Mouse (Mus musculus) embryo, embryonic 10 days (tissue): ENCODE results near the gene Myh7.

ENCODE experiments used
- DNase-seq: peaks from one replicate; pipeline ENCODE4 v3.0.0-alpha.2; 2015; ENCODE audit warnings: low spot score

The Myh7 gene

DNA sequence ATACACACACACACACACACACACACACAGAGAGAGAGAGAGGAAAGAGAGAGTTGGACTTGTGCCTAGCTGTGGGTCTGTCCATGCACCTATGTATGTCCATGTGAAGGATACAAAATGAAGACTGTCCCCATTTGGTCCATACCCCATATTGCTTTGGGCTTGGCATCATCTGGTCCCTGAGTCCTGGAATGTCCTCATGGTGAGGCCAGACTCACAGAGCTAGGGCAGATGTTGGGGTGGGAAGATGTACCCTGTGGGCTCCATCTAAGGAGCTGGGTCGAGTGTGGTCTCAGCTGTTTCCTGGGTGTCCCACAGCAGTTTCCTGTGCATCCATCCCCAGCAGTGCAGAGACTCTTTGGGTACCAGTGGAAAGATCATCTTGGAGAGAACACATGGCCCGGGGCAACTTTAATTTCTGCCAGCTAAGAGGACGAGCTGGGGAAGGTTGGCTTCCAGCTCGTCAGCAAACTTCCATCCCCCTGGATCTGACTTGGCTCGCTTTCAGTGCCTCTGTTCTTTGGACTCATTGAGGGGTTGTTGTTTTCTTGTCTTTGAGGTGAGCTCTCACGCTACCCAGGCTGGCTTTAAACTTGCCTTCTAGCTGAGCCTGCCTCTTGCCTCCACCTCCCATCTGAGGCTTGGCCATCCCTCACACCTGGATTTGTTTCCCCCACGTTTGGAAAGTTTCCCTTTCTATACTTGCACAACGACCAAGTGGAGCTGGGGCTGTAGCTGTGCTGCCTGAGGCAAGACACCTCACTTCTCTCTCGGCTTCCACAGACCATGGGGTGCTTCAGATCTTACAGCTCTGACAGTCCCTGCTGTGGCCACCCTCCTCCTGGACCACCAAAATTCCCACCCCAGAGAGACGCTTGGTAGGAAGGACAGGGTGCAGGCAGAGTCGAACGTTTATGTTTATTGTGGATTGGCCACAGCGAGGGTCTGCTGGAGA lies 53.1 kb downstream of the Myh7 start:
- no peak for DNase-seq

DNA sequence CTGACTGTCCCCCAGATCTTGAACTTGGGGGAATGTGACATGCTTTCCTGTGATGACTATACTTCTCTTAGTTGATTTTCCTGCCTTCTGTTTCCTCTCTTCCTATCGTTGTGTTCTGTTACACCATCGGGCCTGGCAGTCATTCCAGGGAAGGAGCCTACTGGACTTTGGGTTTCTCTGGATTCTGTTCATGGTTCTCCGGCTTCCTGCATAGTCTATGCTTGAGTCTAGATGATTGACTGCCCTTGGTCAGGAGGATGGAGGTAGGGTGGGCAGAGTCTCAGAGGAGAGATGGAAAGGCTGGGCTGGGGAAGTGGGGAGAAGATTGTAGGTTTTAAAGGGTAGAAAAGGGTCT lies 54.3 kb downstream of the Myh7 start:
- DNase-seq: no peak

DNA sequence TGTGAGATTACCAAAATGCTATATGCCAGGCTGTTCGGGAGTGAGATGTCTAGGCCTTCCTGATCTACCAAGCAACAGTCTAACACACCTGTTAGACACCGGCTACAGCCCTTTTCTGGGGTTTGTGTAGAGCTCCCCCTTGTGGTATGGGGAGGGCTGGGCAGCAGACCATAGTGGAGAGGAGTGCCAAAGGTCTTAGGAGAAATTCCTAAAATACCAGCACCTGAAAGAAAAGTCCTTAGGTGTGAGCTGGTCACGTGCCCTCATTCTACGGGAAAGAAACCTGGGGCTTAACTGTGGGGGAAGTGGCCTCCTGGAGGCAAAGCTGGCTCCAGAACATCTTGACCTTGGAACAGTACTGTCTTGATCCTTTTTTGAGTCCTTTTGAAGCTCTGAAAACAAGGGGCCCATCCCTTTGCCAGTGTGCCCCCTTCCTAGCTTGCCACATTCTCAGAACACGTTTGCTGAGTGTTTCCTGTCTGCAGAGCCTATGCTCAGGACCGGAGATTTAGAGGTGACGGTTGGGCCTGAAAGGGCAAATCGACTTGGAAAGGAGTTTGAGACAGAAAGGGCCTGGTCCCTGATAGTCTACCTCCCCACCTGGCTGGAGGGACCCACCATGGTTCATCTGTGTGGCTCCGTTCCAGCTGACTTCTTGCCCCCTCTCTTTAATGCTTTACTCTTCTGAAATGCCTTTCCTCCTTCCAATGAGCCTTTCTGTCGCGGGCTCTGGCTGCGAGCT lies 54.8 kb downstream of the Myh7 start:
- peak; percentile 73 for DNase-seq

DNA sequence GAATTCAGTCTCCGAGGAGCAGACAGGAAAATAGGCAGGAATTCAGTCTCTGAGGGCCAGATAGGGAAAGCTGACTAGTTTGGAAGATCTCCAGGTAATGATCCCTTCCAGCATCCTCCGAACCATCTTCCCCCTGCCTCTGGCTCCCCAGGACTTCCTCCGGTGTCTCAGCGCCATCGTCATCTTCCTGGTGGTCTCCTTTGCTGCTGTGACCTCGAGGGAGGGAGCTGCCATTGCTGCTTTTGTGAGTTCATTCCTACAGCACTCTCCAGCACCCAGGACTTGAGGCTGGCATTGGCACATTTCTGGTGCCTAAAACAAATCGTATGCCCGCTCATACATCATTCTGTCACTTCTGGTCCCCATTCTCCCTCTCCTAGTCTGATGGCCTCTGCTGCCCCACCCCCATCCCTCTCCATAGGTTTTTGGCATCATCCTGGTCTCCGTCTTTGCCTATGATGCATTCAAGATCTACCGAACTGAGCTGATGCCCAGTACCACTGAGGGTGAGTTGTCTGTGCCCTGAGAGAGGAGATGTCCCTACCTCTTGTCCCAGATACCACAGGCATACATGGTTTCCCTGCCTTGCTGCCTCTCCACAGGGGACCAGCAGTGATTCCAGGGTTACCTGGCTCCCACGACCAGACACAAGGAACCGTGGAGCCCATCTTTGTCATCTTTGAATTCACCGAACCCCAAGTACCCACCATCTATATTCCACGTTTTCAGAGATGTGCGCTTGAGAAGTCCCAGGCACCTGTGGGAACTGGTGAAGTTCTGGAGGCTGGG lies 55.8 kb downstream of the Myh7 start:
- DNase-seq: no peak

DNA sequence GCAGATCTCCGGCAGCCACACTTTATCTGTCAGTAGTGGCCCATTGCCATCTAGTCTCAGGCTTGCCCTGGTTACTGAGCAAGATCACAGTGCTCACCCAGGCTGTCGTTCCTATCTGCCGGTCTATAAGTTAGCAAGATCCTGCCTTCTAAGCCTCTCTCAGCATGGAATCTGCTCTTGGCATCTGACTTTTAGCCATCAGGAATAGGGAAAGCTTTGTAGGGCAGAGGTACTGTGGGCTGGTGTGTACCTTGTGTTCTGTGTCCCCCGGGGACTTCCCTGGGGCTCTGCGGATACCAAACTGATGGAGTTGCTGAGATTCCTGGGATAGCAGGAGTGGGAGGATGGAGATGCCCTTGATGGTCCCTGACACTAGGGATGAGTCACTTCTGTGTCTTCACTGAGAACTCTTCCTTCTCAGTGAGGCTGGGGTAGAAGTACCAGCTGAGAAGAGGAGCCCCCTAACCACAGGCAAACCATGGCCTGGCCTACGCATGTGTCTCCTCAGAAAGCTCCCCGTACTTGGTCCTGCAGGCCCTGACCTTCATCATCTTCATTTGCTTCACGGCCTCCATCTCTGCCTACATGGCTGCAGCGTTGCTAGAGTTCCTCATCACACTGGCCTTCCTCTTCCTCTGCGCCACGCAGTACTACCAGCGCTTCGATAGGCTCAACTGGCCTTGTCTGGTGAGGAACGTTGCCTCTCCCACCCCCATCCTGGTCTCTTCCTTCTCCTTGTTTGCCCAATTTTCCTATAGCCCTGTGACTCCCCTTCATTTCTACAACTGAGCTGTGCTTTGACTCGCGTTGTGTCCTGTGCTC lies 56.9 kb downstream of the Myh7 start:
- no peak for DNase-seq

DNA sequence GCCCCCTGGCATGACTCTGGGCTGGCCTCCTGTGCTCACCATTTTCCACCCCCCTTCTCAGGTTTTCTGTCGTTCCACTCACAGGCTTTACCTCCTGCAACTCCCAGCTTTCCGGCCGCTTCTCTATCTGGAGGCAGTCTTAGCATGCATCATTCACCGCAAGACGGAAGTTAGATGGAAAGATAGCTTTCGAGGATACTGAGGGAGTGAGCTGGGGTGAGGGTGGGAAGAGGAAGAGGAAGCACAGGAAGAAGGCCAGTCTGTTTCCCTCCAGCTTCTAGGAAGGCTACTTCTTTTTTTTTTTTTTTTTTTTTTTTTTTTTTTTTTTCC lies 57.6 kb downstream of the Myh7 start:
- DNase-seq: no peak

DNA sequence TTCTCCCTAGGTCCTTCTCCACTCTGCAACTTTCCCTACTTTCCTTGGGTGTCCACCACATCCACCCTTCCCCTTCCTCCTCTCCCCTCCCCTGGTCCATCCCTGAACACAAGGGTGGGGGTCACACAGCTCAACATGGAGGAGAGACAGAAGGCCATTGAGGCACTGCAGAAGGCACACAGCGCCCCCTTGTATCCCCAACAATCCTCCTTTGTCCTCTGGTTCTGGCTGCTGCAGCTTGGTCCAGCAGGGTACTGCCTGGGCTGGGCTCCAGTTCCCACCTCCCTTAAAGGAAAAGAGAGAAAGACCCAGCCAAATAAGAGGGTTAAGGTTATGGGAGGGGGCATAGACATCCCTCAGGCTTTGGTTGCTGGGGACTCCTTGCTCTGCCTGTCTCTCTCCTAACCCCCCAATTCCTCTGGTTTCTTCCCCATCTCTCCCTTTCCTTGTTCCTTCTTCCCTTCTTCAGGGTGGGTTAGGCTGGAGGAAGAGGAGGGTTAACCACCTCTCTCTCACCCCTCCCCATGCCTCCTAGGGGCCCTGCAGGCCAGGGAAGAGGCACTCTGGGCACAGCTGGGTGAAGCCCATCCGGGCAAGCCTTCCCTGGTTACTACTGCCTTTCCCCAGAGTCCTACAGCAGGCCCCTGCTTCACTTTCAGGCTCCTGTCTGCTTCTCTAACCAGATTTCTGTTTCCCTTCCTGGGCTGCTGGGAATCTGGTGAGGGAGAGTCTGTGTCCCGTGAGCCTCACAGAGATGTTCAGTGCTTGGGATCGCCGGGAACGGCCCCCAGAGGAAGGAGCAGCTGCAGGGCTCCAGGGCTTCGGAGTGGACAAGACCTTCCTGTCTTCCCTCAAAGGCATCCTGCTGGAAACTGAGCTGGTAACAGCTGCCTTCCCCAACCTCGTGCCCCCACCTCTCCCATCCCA lies 58.3 kb downstream of the Myh7 start, which contains the start of gene Cmtm5:
Cmtm5 (plus strand) TSS at position 358 of the 927 bp plus-strand sequence.
- DNase-seq: peak; percentile 28

DNA sequence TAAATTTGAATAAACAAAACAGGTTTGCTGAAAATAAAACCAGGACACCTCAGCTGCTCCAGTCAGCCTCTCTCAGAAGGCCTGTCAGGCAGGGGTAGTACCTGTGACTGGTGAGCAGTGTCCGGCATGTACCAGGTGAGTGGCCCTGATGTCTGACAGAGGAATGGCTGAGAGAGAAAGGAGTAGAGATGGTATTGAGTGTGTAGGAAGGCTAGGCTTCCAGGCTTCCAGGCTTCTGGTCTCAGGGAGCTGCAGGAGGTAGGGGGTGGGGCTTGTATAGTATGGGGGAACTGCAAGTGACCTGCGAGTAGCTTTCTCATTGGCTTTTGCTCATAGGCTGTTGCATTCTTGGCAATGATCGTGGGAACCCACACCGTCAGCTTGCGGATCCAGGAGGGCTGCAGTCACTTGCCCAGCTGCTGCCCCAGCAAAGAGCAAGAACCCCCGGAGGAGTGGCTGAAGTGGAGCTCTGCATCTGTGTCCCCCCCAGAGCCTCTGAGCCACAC lies 61.7 kb downstream of the Myh7 start, which contains the start of gene Il25:
Il25 (plus strand) TSS at position 51 of the 506 bp plus-strand sequence.
- DNase-seq: no peak

DNA sequence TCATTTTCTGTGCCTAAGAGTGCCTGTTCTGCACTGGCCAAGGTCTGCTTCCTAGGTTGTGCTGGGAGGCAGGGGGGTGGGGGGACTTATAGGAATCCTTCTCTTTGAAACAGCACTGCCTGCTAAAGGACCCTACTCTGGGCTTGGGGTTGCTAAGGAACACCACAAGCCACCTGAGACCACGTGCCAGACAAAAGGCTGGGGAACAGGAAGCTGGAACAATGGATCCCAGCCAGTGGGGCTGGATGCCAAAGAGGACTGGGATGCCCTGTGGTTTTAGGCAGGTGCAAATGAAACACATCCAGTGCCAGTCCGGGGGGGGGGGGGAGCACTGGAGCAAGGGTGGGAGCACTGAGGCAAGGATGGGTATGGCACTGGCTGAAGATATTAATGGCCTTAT lies 64.0 kb downstream of the Myh7 start:
- DNase-seq: no peak

DNA sequence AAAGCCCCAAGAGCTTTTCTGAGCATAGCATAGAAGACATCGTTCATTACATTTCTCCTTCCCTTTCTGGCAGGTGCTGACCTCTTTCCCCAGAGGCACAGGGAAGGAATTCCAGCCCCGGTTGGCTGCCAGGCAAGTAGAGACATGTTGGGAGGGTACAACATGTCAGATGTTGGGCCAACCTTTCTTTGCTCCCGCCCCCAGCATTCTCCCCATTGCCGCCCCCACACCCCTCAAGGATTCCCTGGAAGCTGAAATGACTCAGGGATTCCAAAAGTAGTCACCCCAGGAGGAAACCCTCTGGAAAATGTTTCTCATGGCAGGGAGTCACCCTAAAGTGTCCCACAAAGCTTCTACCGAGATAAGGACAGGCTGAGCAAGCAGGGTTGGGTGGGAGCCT lies 64.6 kb downstream of the Myh7 start:
- DNase-seq: no peak

DNA sequence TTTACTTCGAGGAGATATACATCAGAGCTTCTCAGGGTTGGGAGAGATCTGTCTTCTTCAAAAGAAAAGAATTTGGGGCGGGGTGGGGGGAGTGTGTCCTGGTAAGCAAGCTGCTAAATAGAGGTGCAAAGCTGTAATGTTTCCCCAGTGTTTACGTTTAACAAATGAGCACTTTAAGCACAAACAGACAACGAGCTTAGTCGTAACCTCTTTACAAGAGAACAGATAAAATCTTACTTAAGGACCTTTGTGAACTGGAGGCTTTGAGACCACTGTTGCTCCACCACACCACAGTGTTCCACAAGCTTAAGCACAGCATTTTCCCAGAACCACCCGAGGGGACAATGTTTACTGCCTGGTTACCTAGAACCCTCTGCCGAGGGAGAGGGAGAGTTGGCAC lies 67.1 kb downstream of the Myh7 start:
- peak; percentile 20 for DNase-seq

DNA sequence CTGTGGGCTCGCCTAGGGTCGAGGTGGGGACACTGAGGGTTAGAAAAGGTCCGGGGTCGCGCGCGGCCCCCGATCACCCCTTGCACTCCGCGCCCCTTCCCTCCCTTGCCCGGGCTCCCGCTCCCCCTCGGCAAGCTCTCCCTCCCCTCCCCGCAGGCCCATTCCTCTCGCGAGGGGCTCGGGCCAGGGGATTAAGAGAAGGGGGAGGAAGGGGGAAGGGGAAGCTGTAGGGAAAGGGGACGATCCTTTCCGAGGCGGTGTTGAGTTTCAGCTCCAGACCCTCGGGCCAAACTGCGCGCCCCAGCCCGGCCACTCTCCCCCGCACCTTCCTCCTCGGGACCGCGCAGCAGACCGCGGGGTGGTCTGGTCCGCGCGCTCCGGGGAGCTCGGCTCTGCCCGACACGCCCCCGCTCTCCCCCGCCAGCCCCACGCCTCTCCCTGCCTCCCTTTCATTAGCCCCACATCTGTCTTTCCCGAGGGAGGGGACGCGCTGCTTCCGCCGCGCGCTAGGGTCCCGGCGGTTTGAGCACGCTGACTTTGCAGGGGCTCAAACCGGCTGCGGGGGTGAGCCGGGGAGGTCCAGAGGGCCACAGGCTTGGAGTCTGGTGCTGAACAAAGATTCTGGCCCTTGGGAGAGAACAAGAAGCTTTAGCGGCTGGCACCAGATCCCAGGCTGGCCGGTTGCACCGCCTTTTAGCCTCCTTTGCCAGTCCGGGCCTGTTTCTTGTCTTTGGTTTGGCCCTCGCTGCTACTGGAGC lies 67.8 kb downstream of the Myh7 start:
- peak; percentile 89 for DNase-seq

DNA sequence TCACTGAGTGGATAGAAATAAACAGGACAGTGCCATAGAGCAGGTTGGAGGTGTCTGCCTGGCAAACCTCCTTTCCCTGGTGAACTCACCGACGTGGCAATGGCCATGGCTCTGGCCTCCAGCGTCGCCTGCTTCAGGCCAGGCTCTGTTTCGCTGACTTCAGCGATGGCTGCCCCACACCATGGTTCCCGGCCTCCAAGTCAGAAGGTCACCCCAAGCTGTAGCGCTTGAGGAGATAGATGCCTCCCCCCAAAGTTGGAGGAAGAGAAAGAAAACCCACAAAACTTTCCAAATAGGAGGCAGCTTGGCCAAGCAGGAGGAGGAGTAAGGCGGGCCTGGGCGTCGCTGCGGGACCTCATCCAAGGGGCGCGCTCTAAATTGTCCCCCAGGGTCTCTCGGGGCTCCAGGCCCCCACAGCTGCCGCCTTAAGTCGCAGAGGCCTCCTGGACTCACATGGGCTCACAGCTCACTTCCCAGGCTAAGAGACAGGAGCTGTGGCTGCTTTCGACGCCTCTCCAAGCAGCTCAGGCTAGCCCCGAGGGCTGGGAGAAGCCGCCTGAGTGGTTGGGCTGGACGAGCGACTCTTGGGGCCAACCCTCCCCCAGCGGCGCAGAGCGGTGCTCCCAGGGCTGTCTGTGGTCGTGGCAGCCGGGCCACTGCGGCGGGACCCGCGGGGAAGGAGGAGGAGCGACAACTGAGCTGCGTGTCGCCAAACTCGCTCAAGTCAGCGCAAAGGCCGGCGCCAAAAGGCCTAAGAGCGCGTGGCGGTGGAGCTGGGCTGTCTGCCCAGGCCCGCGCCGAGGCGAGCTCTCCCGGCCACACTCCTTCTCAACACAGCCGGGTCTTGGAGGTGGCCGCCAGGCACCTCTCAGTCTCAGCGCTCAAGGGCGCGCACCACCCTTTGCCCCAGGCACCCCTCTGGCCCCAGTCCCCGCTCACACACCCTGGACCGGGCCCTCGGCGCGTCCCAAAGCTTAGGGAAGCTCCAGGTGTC lies 68.8 kb downstream of the Myh7 start, which contains the start of gene Efs:
Efs (minus strand) TSS at position 778 of the 994 bp plus-strand sequence.
- DNase-seq: peak; percentile 75

DNA sequence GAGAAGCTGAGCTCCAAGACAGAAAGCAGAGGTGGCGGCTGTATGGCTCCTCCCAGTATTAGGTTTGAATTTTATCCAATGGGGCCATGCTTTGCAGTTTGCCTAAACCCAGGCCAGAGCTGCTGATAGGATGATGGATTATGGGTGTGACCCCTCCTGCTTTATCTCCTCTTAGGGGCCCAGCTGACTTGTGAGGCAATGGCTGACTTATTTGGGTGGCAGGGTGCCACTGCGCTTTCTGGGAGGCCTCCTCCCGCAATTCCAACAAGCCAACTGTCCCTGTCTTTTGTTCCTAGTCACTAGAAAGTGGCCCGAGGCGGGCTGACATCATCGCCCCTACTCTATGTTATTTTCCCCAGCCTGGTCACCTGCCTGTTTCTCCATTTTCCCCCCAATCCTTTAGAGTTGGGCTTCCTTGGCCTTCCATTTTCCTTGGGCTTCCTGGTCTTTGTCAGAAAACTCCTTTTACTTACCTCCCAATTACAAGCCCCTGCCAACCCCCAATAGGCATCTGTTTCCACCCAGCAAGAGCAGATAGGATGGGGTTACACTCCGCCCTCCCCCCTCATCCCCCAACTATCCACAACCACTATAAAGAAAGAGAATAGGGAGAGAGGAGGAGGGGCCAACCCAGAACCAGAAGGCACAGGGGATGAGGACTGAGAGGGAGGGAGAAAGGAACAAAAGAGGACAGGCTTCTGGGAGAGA lies 69.6 kb downstream of the Myh7 start:
- DNase-seq: peak; percentile 85
